Mouse (Mus musculus) retina, postnatal 7 days (tissue): ENCODE results near the gene 1810013L24Rik.

ENCODE experiments used
- DNase-seq: peaks from one replicate; pipeline ENCODE4 v3.0.0-alpha.2; 2012; ENCODE audit warnings: low read depth, low spot score

1810013L24Rik gene

GRCm38 (mm10) chr16:8829564-8830359 lies at the start of gene 1810013L24Rik:
1810013L24Rik (plus strand) TSS chr16:8830100.
- DNase-seq, result peak; percentile 96

- DNase-seq, result no peak
Measured at GRCm38 (mm10) chr16:8780187-8780586, 49.7 kb upstream of the 1810013L24Rik start.

- DNase-seq, result no peak
Measured at GRCm38 (mm10) chr16:8781191-8781590, 48.7 kb upstream of the 1810013L24Rik start.

GRCm38 (mm10) chr16:8781660-8782059 lies 48.2 kb upstream of the 1810013L24Rik start:
- DNase-seq, result no peak

GRCm38 (mm10) chr16:8783198-8783913 lies 46.5 kb upstream of the 1810013L24Rik start:
- no peak for DNase-seq

GRCm38 (mm10) chr16:8784753-8785152 lies 45.1 kb upstream of the 1810013L24Rik start:
- no peak for DNase-seq

- DNase-seq, result no peak
Measured at GRCm38 (mm10) chr16:8790886-8791285, 39.0 kb upstream of the 1810013L24Rik start.

- no peak for DNase-seq
Measured at GRCm38 (mm10) chr16:8791949-8792557, 37.8 kb upstream of the 1810013L24Rik start, which contains the start of gene Usp7. Usp7 (minus strand) TSS chr16:8792308.

GRCm38 (mm10) chr16:8794952-8795351 lies 34.9 kb upstream of the 1810013L24Rik start:
- no peak for DNase-seq

GRCm38 (mm10) chr16:8795906-8796305 lies 34.0 kb upstream of the 1810013L24Rik start:
- no peak for DNase-seq

GRCm38 (mm10) chr16:8806703-8807102 lies 23.2 kb upstream of the 1810013L24Rik start:
- peak; percentile 25 for DNase-seq

GRCm38 (mm10) chr16:8810399-8811127 lies 19.3 kb upstream of the 1810013L24Rik start:
- no peak for DNase-seq

- DNase-seq, result no peak
Measured at GRCm38 (mm10) chr16:8817872-8818271, 12.0 kb upstream of the 1810013L24Rik start.

GRCm38 (mm10) chr16:8821429-8821828 lies 8.5 kb upstream of the 1810013L24Rik start:
- no peak for DNase-seq

- no peak for DNase-seq
Measured at GRCm38 (mm10) chr16:8822586-8822985, 7.3 kb upstream of the 1810013L24Rik start.

GRCm38 (mm10) chr16:8823661-8824060 lies 6.2 kb upstream of the 1810013L24Rik start:
- DNase-seq, result no peak

GRCm38 (mm10) chr16:8827366-8827765 lies 2.5 kb upstream of the 1810013L24Rik start:
- DNase-seq, result no peak

GRCm38 (mm10) chr16:8828636-8829563 lies 1.0 kb upstream of the 1810013L24Rik start:
- no peak for DNase-seq

- DNase-seq, result peak; percentile 17
Measured at GRCm38 (mm10) chr16:8830431-8831211, 721 bp downstream of the 1810013L24Rik start.

GRCm38 (mm10) chr16:8831241-8831640 lies 1.3 kb downstream of the 1810013L24Rik start:
- no peak for DNase-seq
